Mouse (Mus musculus) small intestine, adult 2 months (tissue): ENCODE results near the gene Dtl. TPM values are rescaled to one million over a fixed set of nuclear protein-coding genes. Genes with fewer than 3 reads are reported as not detected.

ENCODE experiments used
- H3K27ac ChIP-seq: fragments of 200-500 bp; 2 replicates; pipeline ENCODE4 v1.5.1; 2012; ENCODE audit warnings: low read depth, low read length, control low read depth, inconsistent platforms; ENCODE audit not compliant: insufficient read depth
- H3K27me3 ChIP-seq: fragments of 200-500 bp; 2 replicates; pipeline ENCODE4 v1.6.1; 2012; ENCODE audit warnings: mild to moderate bottlenecking, moderate library complexity, low read length, inconsistent platforms; ENCODE audit not compliant: control insufficient read depth, insufficient read depth
- H3K36me3 ChIP-seq: fragments of 200-500 bp; 2 replicates; pipeline ENCODE4 v1.6.1; 2012; ENCODE audit warnings: mild to moderate bottlenecking, low read length, control low read depth, inconsistent platforms; ENCODE audit not compliant: control insufficient read depth, insufficient read depth
- H3K4me1 ChIP-seq: fragments of 200-500 bp; 2 replicates; pipeline ENCODE4 v1.6.1; 2012; ENCODE audit warnings: low read length, inconsistent platforms, mixed read lengths; ENCODE audit not compliant: control insufficient read depth, insufficient read depth, insufficient read length
- H3K4me3 ChIP-seq: fragments of 200-500 bp; 2 replicates; pipeline ENCODE4 v1.5.1; 2012; ENCODE audit warnings: low read depth, mild to moderate bottlenecking, control low read depth, inconsistent platforms, low read length, moderate library complexity
- CTCF ChIP-seq: fragments of 200-500 bp; IDR thresholded peaks from 2 replicates; pipeline ENCODE4 v1.5.1; 2012; ENCODE audit warnings: low read depth, mild to moderate bottlenecking, control low read depth, inconsistent platforms, low read length, moderate library complexity, mixed read lengths; ENCODE audit not compliant: insufficient replicate concordance, insufficient read length; ENCODE audit errors: extremely low read depth
- POLR2A ChIP-seq: fragments of 200-500 bp; IDR thresholded peaks from 2 replicates; pipeline ENCODE4 v1.6.1; 2012; ENCODE audit warnings: low read depth, mild to moderate bottlenecking, control low read depth, inconsistent platforms, low read length, moderate library complexity
- WGBS: fragments of 180-500 bp; shearing (Covaris S2); methylation state at CpG from one replicate; pipeline ENCODE4 v1.1.7; 2018; 5-methylcytosine and 5-hydroxymethylcytosine counted together
- polyA plus RNA-seq: library from polyadenylated mRNA; depleted of rRNA; stranded (reverse); fragments of >200 nt; gene quantifications from 2 replicates; pipeline ENCODE4 v1.2.3, GENCODE M21; 2012

Dtl gene
- polyA plus RNA-seq, 1 experiment: 0.80 TPM

GRCm38 (mm10) chr1:191581641-191582040 lies 6.3 kb upstream of the Dtl start:
- H3K4me1 ChIP-seq: no peaks in the 10 kb centered on the region; the same call in 1 of the 2 replicates
- WGBS: 91% methylated on average over 4 of the region's 4 CpGs
- no peaks in the 10 kb centered on the region for H3K27me3 ChIP-seq
- H3K27ac ChIP-seq: no peak overlapping the region
- H3K36me3 ChIP-seq: peaks cover 18% of the 10 kb centered on the region
- TF ChIP-seq POLR2A (no peak), CTCF (no peak)
- H3K4me3 ChIP-seq: no peak overlapping the region

GRCm38 (mm10) chr1:191579524-191579923 lies 4.2 kb upstream of the Dtl start:
- TF ChIP-seq CTCF: no peak
- no peak for TF ChIP-seq POLR2A
- Histone ChIP-seq H3K4me3 (no peak overlapping the region), H3K4me1 (no peaks in the 10 kb centered on the region; the same call in 1 of the 2 replicates), H3K36me3 (peaks cover 15% of the 10 kb centered on the region), H3K27ac (no peak overlapping the region), H3K27me3 (no peaks in the 10 kb centered on the region)
- 90% methylated on average over 3 of the region's 3 CpGs for WGBS

GRCm38 (mm10) chr1:191574871-191575457 lies 380 bp downstream of the Dtl start:
- H3K36me3 ChIP-seq: no peaks in the 10 kb centered on the region
- TF ChIP-seq POLR2A (no peak), CTCF (no peak)
- no peaks in the 10 kb centered on the region for H3K27me3 ChIP-seq
- H3K27ac ChIP-seq: no peak overlapping the region
- WGBS: under 1% methylated on average over 52 of the region's 52 CpGs
- no peaks in the 10 kb centered on the region; the same call in 1 of the 2 replicates for H3K4me1 ChIP-seq
- peak overlapping the region; percentile 88 for H3K4me3 ChIP-seq

DNA sequence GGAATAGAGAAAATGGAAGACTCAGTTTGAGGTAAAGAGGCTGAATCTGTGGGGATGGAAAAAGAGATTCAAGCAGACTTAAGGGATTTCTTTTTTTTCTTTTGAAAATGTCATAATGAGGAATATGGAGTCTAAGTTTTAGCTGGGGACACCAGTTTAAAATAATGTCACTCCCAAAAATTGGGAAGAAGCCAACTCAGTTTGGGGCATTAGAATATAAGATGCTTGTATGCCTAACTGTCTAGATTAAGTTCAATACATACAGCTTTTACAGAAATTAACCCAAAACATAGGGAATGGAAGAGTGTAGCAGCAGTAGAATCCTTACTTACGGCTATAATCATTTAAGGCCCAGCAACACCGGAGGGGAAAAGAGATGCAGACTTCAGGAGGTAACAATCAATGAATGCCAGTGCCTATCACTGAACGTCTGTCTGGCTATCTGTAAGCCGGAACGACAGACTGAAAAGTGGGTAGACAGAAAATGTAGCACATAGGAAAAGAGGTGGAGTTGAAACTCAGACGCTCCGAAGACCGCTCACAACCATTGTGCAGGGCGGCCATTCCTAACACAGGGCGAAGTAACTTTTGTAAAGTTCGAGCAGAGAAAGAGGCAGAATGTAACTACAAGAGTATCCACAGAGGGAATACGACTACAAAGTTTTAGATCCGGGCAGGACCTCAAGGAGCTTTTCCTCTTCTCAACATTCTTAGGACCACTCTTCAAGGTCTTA lies 1.3 kb downstream of the Dtl start:
- Histone ChIP-seq H3K36me3 (no peaks in the 10 kb centered on the region), H3K4me3 (peak overlapping the region; percentile 49), H3K4me1 (no peaks in the 10 kb centered on the region; the same call in 1 of the 2 replicates), H3K27ac (no peak overlapping the region), H3K27me3 (no peaks in the 10 kb centered on the region)
- TF ChIP-seq POLR2A (no peak), CTCF (no peak)
- 2% methylated on average over 13 of the region's 13 CpGs for WGBS

GRCm38 (mm10) chr1:191570415-191570814 lies 4.9 kb downstream of the Dtl start:
- Histone ChIP-seq H3K4me3 (no peak overlapping the region), H3K27ac (no peak overlapping the region), H3K4me1 (no peaks in the 10 kb centered on the region), H3K27me3 (no peaks in the 10 kb centered on the region), H3K36me3 (no peaks in the 10 kb centered on the region)
- WGBS: 82% methylated on average over 3 of the region's 3 CpGs
- TF ChIP-seq CTCF (no peak), POLR2A (no peak)

DNA sequence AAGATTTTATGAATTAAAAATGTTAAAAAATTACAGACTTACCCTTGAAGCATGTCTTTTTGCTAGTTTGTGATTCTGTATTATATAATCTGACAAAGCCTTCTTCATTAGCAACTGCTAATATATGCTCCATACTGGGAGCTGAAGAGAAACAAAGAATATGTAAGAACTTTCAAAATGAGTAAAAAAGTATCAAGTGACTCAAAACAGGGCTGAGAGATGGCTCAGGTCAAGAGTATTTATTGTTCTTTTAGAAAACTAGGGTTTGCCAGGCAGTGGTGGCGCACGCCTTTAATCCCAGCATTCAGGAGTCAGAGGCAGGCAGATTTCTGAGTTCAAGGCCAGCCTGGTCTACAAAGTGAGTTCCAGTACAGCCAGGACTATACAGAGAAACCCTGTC lies 5.7 kb downstream of the Dtl start:
- no peak overlapping the region for H3K27ac ChIP-seq
- TF ChIP-seq CTCF (no peak), POLR2A (no peak)
- H3K27me3 ChIP-seq: no peaks in the 10 kb centered on the region
- 96% methylated on average over 2 of the region's 2 CpGs for WGBS
- no peak overlapping the region for H3K4me3 ChIP-seq
- H3K36me3 ChIP-seq: no peaks in the 10 kb centered on the region
- no peaks in the 10 kb centered on the region for H3K4me1 ChIP-seq

GRCm38 (mm10) chr1:191567859-191568258 lies 7.5 kb downstream of the Dtl start:
- Histone ChIP-seq H3K27me3 (no peaks in the 10 kb centered on the region), H3K36me3 (no peaks in the 10 kb centered on the region), H3K4me1 (no peaks in the 10 kb centered on the region), H3K4me3 (no peak overlapping the region), H3K27ac (no peak overlapping the region)
- no peak for TF ChIP-seq CTCF
- TF ChIP-seq POLR2A: no peak
- 84% methylated on average over 1 of the region's 1 CpGs for WGBS
